16 mouse cellular contexts compared by ENCODE assay signal in genomic region chr7:113017092-113017755, GRCm38 (mm10).
DNase-seq lines count a peak whose midpoint lies in the region; ATAC-seq and TF ChIP-seq lines count a peak whose summit lies in the region.
"Had no signal": no experiment of that assay in that cellular context is flagged by ENCODE, and none has a peak within 500 bp of the region (broad histone marks: within the 10 kb centered on the region; RNA-seq: fewer than 3 reads in every experiment).

No protein-coding gene starts in this region.

- H3K27ac ChIP-seq in forebrain, embryonic 14.5 days (ENCODE audit: low read depth, low read length) = no peak overlapping the region
- no peak overlapping the region for H3K27ac ChIP-seq in forebrain, embryonic 11.5 days (ENCODE audit: low read depth, low read length)
- no peak overlapping the region; the same call in 1 of the 2 replicates for H3K27ac ChIP-seq in ES-Bruce4 (ENCODE audit: insufficient read depth, low read length)
- H3K27ac ChIP-seq: liver, embryonic 12.5 days had no signal

- no peaks in the 10 kb centered on the region for H3K4me1 ChIP-seq in forebrain, embryonic 14.5 days (ENCODE audit: control insufficient read depth, insufficient read depth, low read length)
- H3K4me1 ChIP-seq in forebrain, embryonic 11.5 days (replicated peaks; ENCODE audit: control insufficient read depth, insufficient read depth, low read length) = no peaks in the 10 kb centered on the region
- peaks cover 7% of the 10 kb centered on the region for H3K4me1 ChIP-seq in ES-Bruce4 (ENCODE audit: control insufficient read depth, insufficient read depth, low read length)
- H3K4me1 ChIP-seq: liver, embryonic 12.5 days; megakaryocyte, embryonic 14.5 days had no signal

- DNase-seq in forebrain, embryonic 14.5 days (ENCODE audit: low spot score) = peak; percentile 10
- DNase-seq in forebrain, embryonic 11.5 days (ENCODE audit: low spot score) = no peak
- peak; percentile 3 for DNase-seq in kidney, adult 9 months
- DNase-seq in kidney, adult 18-20 months = no peak
- peak; percentile 11 for DNase-seq in forelimb bud, embryonic 11.5 days (ENCODE audit: low read depth, low spot score)
- no peak for DNase-seq in spleen, adult 12 weeks (ENCODE audit: low spot score)
- DNase-seq: adrenal gland, postnatal 25 days; cerebellum, postnatal 14 days; forebrain, postnatal 0 days; gastrocnemius, postnatal 25 days had no signal

- WGBS in forebrain, embryonic 14.5 days = 49% methylated on average over 8 of the region's 8 CpGs
- 54% methylated on average over 8 of the region's 8 CpGs for WGBS in forebrain, embryonic 11.5 days

- no peaks in the 10 kb centered on the region for H3K9me3 ChIP-seq in forebrain, embryonic 14.5 days (replicated peaks; ENCODE audit: control insufficient read depth, low read length)
- H3K9me3 ChIP-seq in forebrain, embryonic 11.5 days (ENCODE audit: control insufficient read depth, low read length) = no peaks in the 10 kb centered on the region
- peaks cover 8% of the 10 kb centered on the region for H3K9me3 ChIP-seq in ES-Bruce4 (replicated peaks; ENCODE audit: control insufficient read depth, insufficient read depth, low read length, poor library complexity, severe bottlenecking)
- H3K9me3 ChIP-seq: liver, embryonic 12.5 days; megakaryocyte, embryonic 14.5 days had no signal

- H3K9ac ChIP-seq in forebrain, embryonic 14.5 days (ENCODE audit: low read length) = no peak overlapping the region
- H3K9ac ChIP-seq in forebrain, embryonic 11.5 days (ENCODE audit: low read length) = no peak overlapping the region
- H3K9ac ChIP-seq in ES-Bruce4 (ENCODE audit: low read depth, poor library complexity, severe bottlenecking) = no peak overlapping the region
- H3K9ac ChIP-seq: forebrain, postnatal 0 days; liver, embryonic 12.5 days had no signal

- no peaks in the 10 kb centered on the region for H3K36me3 ChIP-seq in forebrain, embryonic 14.5 days (ENCODE audit: control insufficient read depth, insufficient read depth, low read length)
- H3K36me3 ChIP-seq in forebrain, embryonic 11.5 days (ENCODE audit: control insufficient read depth, insufficient read depth, low read length) = no peaks in the 10 kb centered on the region
- H3K36me3 ChIP-seq in ES-Bruce4 (ENCODE audit: control insufficient read depth, insufficient read depth, low read length, poor library complexity, severe bottlenecking) = no peaks in the 10 kb centered on the region
- H3K36me3 ChIP-seq: G1E; liver, embryonic 12.5 days had no signal

- no peak overlapping the region for H3K4me2 ChIP-seq in forebrain, embryonic 14.5 days (ENCODE audit: low read length)
- H3K4me2 ChIP-seq in forebrain, embryonic 11.5 days (ENCODE audit: low read depth, low read length, severe bottlenecking) = no peak overlapping the region
- H3K4me2 ChIP-seq: liver, embryonic 12.5 days had no signal

- TF ChIP-seq CTCF in ES-Bruce4 (IDR thresholded peaks at IDR 0.05; ENCODE audit: low read depth, low read length) = no peak

- no peak for ATAC-seq in forebrain, embryonic 14.5 days
- ATAC-seq in forebrain, embryonic 11.5 days (replicated peaks; ENCODE audit: low FRiP score) = no peak
- ATAC-seq in CD4-positive, CD25-positive, alpha-beta regulatory T cell, adult 4 months = no peak
- ATAC-seq: forebrain, postnatal 0 days; intestine, postnatal 0 days; liver, embryonic 12.5 days had no signal

- 0 out of 2 replicates have a peak, but pooled peaks have one; percentile 15 for TF ChIP-seq EP300 in ES-Bruce4 (IDR thresholded peaks at IDR 0.05; ENCODE audit: insufficient read depth, low read depth, low read length)

- H3K27me3 ChIP-seq in forebrain, embryonic 14.5 days (replicated peaks; ENCODE audit: control insufficient read depth, insufficient read depth, low read length) = no peaks in the 10 kb centered on the region
- no peaks in the 10 kb centered on the region for H3K27me3 ChIP-seq in forebrain, embryonic 11.5 days (ENCODE audit: control insufficient read depth, insufficient read depth, low read length)
- H3K27me3 ChIP-seq in ES-Bruce4 (ENCODE audit: control insufficient read depth, insufficient read depth, low read length, poor library complexity, severe bottlenecking) = no peaks in the 10 kb centered on the region

- no peak overlapping the region for H3K4me3 ChIP-seq in forebrain, embryonic 14.5 days (ENCODE audit: low read depth, low read length)
- H3K4me3 ChIP-seq in forebrain, embryonic 11.5 days (ENCODE audit: low read depth, low read length) = no peak overlapping the region
- no peak overlapping the region for H3K4me3 ChIP-seq in ES-Bruce4 (ENCODE audit: low read depth, low read length)
- H3K4me3 ChIP-seq: liver, embryonic 12.5 days; megakaryocyte, embryonic 14.5 days had no signal

- TF ChIP-seq POLR2A in ES-Bruce4 (IDR thresholded peaks at IDR 0.05; ENCODE audit: insufficient read depth, low read length) = no peak

Comparison
In these comparisons a context has a peak if more than half of its experiments do, and no peak if none do; other contexts are left out.
1. DNase-seq: peak in forebrain, embryonic 14.5 days (single experiment), kidney, adult 9 months (single experiment) and forelimb bud, embryonic 11.5 days (single experiment); none in forebrain, embryonic 11.5 days (single experiment), kidney, adult 18-20 months (single experiment) and spleen, adult 12 weeks (single experiment).